Mouse (Mus musculus) kidney, adult 2 months (tissue): ENCODE results near the gene Ciita. TPM values are rescaled to one million over a fixed set of nuclear protein-coding genes. Genes with fewer than 3 reads are reported as not detected.

Source experiments
- DNase-seq: peaks from one replicate; pipeline ENCODE4 v3.0.0; 2021
- H3K27ac ChIP-seq: fragments of 200-500 bp; 2 replicates; pipeline ENCODE4 v1.5.1; 2012; ENCODE audit warnings: low read depth, low read length, control low read depth, inconsistent platforms; ENCODE audit not compliant: insufficient read depth
- H3K27me3 ChIP-seq: fragments of 200-500 bp; replicated peaks from 2 replicates; pipeline ENCODE4 v1.6.1; 2012; ENCODE audit warnings: mild to moderate bottlenecking, moderate library complexity, low read length, inconsistent platforms; ENCODE audit not compliant: control insufficient read depth, insufficient read depth
- H3K36me3 ChIP-seq: fragments of 200-500 bp; 2 replicates; pipeline ENCODE4 v1.6.1; 2012; ENCODE audit warnings: mild to moderate bottlenecking, moderate library complexity, low read length, inconsistent platforms; ENCODE audit not compliant: control insufficient read depth, insufficient read depth
- H3K4me1 ChIP-seq: fragments of 200-500 bp; 2 replicates; pipeline ENCODE4 v1.6.1; 2011; ENCODE audit warnings: low read length; ENCODE audit not compliant: control insufficient read depth, insufficient read depth
- H3K4me3 ChIP-seq: fragments of 200-500 bp; 2 replicates; pipeline ENCODE4 v1.5.1; 2011; ENCODE audit warnings: mild to moderate bottlenecking, low read depth, low read length, control low read depth; ENCODE audit not compliant: insufficient read depth
- CTCF ChIP-seq: fragments of 200-500 bp; conservative IDR thresholded peaks from 2 replicates; pipeline ENCODE4 v1.5.1; 2011; ENCODE audit warnings: low read depth, mild to moderate bottlenecking, control low read depth, low read length, moderate library complexity, mixed read lengths; ENCODE audit not compliant: insufficient read depth, insufficient read length
- POLR2A ChIP-seq: fragments of 200-500 bp; IDR thresholded peaks from one replicate; pipeline ENCODE4 v1.6.1; 2011; ENCODE audit warnings: low read depth, low read length, control low read depth
- WGBS: fragments of 180-500 bp; shearing (Covaris S2); methylation state at CpG from one replicate; pipeline ENCODE4 v1.1.7; 2018; 5-methylcytosine and 5-hydroxymethylcytosine counted together
- polyA plus RNA-seq: library from polyadenylated mRNA; depleted of rRNA; stranded (reverse); fragments of >200 nt; gene quantifications from 2 replicates; pipeline ENCODE4 v1.2.3, GENCODE M21; 2012

Ciita gene
- polyA plus RNA-seq, 1 experiment, result 5.3 TPM

DNA sequence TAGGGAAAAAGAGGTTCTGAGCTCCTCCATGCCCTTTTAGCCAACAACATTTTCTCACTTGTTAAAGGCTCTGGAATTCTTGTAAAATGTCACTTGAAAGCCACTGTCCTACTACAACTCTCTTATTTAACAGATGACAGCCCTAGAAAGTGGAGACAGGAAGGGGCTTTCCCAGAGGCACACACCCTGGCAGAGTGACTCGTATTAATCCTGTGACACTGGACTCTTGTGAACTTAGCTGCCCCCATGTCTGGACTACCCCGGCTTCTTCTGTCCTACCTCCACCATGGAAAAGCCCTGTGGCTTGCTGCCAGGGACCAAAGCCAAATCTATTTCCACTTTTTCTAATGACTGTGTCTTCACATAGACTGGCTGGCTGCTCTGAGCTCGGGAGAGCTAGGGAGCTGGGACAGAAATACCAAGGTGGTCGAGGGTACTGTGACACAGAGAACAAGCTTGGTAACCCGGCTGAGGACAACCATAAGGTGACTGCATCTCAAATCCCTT is 18.3 kb downstream of the Ciita start:
- peak; percentile 86 for DNase-seq
- Histone ChIP-seq H3K27ac (no peak overlapping the region), H3K4me1 (peaks cover 12% of the 10 kb centered on the region), H3K36me3 (no peaks in the 10 kb centered on the region), H3K27me3 (no peaks in the 10 kb centered on the region), H3K4me3 (no peak overlapping the region)
- 28% methylated on average over 5 of the region's 5 CpGs for WGBS
- TF ChIP-seq CTCF, result no peak
- no peak for TF ChIP-seq POLR2A

DNA sequence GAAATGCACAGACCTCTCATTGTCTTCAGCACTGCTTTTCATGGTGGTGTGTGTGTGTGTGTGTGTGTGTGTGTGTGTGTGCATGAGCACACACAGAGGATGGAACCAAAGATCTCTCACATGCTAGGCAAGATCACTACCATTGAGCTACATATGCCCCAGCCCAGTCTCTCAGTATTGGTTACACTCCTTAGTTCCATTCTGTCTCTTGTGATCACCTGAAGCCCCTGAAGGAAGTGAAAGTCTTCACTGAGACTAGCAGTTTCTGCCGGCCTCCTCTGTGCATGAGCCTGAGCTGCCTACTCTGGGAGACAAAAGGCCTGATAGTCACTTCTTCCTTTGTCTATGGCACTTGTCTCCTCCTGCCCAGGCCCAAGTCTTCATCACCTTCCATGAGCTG is 19.3 kb downstream of the Ciita start:
- WGBS, result 63% methylated on average over 1 of the region's 1 CpGs

DNA sequence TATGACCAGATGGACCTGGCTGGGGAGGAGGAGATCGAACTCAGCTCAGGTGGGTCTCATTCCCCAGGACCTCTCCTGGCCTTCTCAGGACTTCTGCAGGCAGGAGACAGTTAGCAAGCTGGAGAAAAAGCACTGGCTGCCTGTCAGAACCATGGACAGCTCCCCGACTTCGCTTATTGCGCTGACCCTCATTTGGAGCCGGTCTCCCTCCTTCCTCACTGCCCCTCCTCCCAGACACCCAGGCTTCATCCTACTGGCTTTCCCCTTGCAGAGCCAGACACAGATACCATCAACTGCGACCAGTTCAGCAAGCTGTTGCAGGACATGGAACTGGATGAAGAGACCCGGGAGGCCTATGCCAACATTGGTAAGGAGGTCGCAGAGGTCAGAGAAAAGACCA is 22.0 kb downstream of the Ciita start:
- H3K4me1 ChIP-seq, result peaks cover 6% of the 10 kb centered on the region; the same call in 1 of the 2 replicates
- no peak overlapping the region for H3K27ac ChIP-seq
- 14% methylated on average over 8 of the region's 8 CpGs for WGBS
- no peak for DNase-seq
- H3K36me3 ChIP-seq, result no peaks in the 10 kb centered on the region
- H3K4me3 ChIP-seq, result no peak overlapping the region
- no peak for TF ChIP-seq POLR2A
- TF ChIP-seq CTCF, result no peak
- H3K27me3 ChIP-seq, result no peaks in the 10 kb centered on the region

More for the DNA sequence above, 19.3 kb downstream of the Ciita start:
- H3K36me3 ChIP-seq, result no peaks in the 10 kb centered on the region
- no peak for DNase-seq
- no peak overlapping the region for H3K4me3 ChIP-seq
- no peaks in the 10 kb centered on the region for H3K27me3 ChIP-seq
- peaks cover 12% of the 10 kb centered on the region for H3K4me1 ChIP-seq
- TF ChIP-seq CTCF (no peak), POLR2A (no peak)
- H3K27ac ChIP-seq, result no peak overlapping the region

DNA sequence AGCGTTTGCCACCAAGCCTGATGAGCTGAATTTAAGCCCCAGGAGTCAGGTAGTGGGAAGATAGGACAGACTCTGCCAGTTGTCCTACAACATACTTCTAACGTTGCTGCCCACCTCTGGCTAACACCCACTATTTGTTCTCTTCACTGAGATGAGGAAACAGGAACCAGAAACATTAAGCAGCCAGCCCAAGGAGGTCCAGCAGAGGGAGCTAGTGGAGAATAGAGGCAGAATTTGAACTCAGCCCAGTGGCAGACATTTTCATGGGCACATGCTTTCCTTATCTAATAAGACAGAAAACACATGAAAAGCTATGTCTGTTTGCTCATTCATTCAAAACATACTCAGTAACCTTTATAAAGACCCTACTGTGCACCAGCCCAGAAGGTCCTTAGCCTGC is 23.2 kb downstream of the Ciita start:
- no peaks in the 10 kb centered on the region for H3K36me3 ChIP-seq
- no peak for TF ChIP-seq CTCF
- no peak for TF ChIP-seq POLR2A
- H3K27ac ChIP-seq, result no peak overlapping the region
- WGBS, result 67% methylated on average over 2 of the region's 2 CpGs
- no peaks in the 10 kb centered on the region for H3K27me3 ChIP-seq
- H3K4me1 ChIP-seq, result peaks cover 6% of the 10 kb centered on the region; the same call in 1 of the 2 replicates
- no peak overlapping the region for H3K4me3 ChIP-seq
- no peak for DNase-seq

DNA sequence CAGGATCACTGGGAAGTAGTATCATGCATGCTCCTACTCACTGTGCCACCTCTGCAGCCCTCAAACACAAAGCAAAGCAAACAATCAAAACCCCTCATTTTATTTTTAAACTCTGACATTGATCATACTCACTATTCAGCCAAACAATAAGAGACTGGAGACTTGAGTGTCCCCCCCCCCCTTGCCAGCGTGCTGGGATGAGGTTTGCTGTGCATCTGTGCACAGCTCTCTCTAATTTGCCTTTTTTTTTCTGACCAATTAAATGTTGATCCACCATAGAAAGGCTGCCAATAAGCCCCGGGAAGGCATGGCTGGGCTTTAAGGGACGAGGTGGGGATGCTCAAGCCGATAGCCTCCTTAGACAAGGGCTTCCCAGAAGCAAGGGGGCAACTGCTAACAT is 27.6 kb downstream of the Ciita start:
- DNase-seq, result no peak
- no peak overlapping the region for H3K4me3 ChIP-seq
- H3K4me1 ChIP-seq, result no peaks in the 10 kb centered on the region
- H3K36me3 ChIP-seq, result no peaks in the 10 kb centered on the region
- H3K27ac ChIP-seq, result no peak overlapping the region
- H3K27me3 ChIP-seq, result no peaks in the 10 kb centered on the region
- 75% methylated on average over 4 of the region's 4 CpGs for WGBS
- TF ChIP-seq POLR2A, result no peak
- TF ChIP-seq CTCF, result no peak

DNA sequence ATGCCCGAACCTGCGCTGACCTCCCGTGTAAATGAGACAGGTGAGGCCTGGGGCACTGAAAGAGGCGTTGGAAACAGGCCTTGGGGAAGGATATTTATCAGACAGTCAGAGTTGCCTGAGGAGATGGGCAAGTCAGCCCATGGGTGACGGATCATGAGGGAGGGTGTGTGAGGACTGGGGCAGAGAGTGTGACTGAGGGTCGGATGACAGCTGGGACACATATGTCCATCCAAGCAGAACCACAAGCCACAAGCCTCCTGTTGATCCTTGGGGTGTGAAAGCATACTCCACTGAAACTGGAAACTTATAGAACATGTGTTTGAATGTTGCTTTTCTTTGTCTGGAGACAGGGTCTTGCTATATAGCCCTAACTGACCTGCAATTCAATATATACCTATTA is 28.8 kb downstream of the Ciita start:
- Histone ChIP-seq H3K4me3 (no peak overlapping the region), H3K4me1 (no peaks in the 10 kb centered on the region), H3K27me3 (no peaks in the 10 kb centered on the region), H3K27ac (no peak overlapping the region), H3K36me3 (no peaks in the 10 kb centered on the region)
- no peak for DNase-seq
- TF ChIP-seq POLR2A, result no peak
- 55% methylated on average over 6 of the region's 6 CpGs for WGBS

DNA sequence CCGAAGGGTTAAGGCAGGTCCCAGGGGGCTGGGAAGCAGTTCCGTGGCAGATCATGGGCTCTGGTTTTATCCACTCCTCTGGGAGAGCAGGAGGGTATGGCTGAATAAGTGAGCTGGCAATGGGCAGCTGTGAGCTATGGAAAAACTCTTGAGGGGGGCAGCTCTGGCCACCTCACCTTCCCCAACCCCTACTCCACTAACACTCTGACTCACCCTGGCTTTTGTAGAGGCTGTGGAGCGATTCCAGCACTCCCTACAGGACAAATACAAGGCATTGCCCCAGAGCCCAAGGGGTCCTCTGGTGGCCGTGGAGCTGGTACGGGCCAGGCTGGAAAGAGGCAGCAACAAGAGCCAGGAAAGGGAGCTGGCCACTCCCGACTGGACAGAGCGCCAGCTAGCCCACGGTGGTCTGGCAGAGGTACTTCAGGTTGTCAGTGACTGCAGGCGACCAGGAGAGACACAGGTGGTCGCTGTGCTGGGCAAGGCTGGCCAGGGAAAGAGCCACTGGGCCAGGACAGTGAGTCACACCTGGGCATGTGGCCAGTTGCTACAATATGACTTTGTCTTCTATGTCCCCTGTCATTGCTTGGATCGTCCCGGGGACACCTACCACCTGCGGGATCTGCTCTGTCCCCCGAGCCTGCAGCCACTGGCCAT is 30.7 kb downstream of the Ciita start:
- WGBS, result 56% methylated on average over 14 of the region's 14 CpGs
- TF ChIP-seq CTCF (no peak), POLR2A (no peak)
- H3K27me3 ChIP-seq, result no peaks in the 10 kb centered on the region
- no peak for DNase-seq
- H3K4me3 ChIP-seq, result no peak overlapping the region
- no peaks in the 10 kb centered on the region for H3K4me1 ChIP-seq
- H3K27ac ChIP-seq, result no peak overlapping the region
- no peaks in the 10 kb centered on the region for H3K36me3 ChIP-seq

DNA sequence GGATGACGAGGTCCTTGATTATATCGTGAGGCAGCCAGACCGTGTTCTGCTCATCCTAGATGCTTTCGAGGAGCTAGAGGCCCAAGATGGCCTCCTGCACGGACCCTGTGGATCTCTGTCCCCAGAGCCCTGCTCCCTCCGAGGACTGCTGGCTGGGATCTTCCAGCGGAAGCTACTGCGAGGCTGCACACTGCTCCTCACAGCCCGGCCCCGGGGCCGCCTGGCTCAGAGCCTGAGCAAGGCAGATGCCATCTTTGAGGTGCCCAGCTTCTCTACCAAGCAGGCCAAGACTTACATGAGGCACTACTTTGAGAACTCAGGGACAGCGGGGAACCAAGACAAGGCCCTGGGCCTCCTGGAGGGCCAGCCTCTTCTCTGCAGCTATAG is 31.3 kb downstream of the Ciita start:
- no peak for TF ChIP-seq CTCF
- TF ChIP-seq POLR2A, result no peak
- 87% methylated on average over 12 of the region's 12 CpGs for WGBS
- no peaks in the 10 kb centered on the region for H3K27me3 ChIP-seq
- no peak overlapping the region for H3K27ac ChIP-seq
- H3K4me3 ChIP-seq, result no peak overlapping the region
- no peak for DNase-seq
- H3K4me1 ChIP-seq, result no peaks in the 10 kb centered on the region
- H3K36me3 ChIP-seq, result no peaks in the 10 kb centered on the region
